Mouse (Mus musculus): ENCODE results near the gene Snx10.

DNA sequence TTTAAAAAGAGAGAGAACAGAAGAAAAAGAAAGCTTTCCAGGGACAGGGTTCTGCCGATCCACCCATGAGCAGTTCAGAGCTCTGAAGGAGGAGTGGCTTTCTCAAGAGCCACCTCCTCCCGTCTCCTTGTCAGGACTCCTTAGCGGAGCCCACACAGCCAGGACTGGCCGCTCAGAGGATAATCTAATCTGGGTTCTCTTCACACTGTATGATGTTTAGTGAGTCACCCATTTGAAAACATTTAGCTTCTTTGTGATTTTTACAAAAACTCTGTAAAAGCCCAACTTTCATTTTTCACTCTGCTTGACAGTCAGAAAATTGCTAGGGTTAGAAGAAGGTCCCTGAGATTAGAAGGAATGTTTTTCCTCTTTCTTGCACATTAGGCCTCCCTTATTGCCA lies 70.8 kb downstream of the Snx10 start:
- TF ChIP-seq USF1 (IDR thresholded peaks at IDR 0.05; ENCODE audit: low read depth) (no peak), CTCF (IDR thresholded peaks at IDR 0.05; ENCODE audit: control insufficient read depth, insufficient read depth, insufficient read length) (no peak), MAX (IDR thresholded peaks at IDR 0.05) (no peak), MYOG (IDR thresholded peaks at IDR 0.05; ENCODE audit: control insufficient read depth, extremely low read depth, insufficient read length) (no peak), MYOD1 (IDR thresholded peaks at IDR 0.05; ENCODE audit: control insufficient read depth, insufficient read length, low read depth) (no peak), CEBPB (IDR thresholded peaks at IDR 0.05; ENCODE audit: low read depth) (no peak), FOSL1 (IDR thresholded peaks at IDR 0.05; ENCODE audit: insufficient read depth, low read length, poor library complexity, severe bottlenecking) (no peak)
